Mouse (Mus musculus) gastrocnemius, postnatal 25 days (tissue): ENCODE results near the gene Emg1. TPM values are rescaled to one million over a fixed set of nuclear protein-coding genes. Genes with fewer than 3 reads are reported as not detected.
"Not testable (repeated sequence)": the region's sequence is repeated elsewhere in the genome, so short reads cannot be mapped to it uniquely, and the experiment has no call there.

Source experiments
- DNase-seq: peaks from one replicate; pipeline ENCODE4 v3.0.0; 2022
- microRNA-seq, 2 experiments: library from miRNA; unstranded; fragments of <30 nt; microRNA quantifications; one replicate each; pipeline ENCODE4 v1.2.0; 2021; ENCODE audit warnings: borderline replicate concordance in 2 of 2
- total RNA-seq, 2 experiments: library from RNA; stranded (reverse); gene quantifications; 1 replicate in 1 of 2; 2 replicates in 1 of 2; pipeline ENCODE4 v1.2.3; 2021

The Emg1 gene
- total RNA-seq, 2 experiments from 2014 or later = 53.8 to 58.9 TPM

DNA sequence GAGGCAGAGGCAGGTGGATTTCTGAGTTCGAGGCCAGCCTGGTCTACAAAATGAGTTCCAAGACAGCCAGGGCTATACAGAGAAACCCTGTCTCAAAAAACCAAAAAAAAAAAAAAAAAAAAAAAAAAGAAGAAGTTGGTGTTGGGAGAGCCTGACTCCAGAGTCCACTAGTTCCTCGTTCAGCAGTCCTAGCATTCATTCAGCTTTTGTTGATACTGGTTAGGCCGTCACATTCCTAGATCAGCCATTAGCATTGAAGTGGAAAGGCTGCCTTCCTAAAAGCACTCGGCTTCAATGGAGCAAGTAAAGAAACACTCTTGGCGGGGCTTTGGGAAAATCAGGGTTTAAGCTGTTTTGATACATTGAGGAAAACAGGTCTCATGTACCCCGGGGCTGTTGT, 29.7 kb downstream of the Emg1 start:
- not testable (repeated sequence) for DNase-seq

DNA sequence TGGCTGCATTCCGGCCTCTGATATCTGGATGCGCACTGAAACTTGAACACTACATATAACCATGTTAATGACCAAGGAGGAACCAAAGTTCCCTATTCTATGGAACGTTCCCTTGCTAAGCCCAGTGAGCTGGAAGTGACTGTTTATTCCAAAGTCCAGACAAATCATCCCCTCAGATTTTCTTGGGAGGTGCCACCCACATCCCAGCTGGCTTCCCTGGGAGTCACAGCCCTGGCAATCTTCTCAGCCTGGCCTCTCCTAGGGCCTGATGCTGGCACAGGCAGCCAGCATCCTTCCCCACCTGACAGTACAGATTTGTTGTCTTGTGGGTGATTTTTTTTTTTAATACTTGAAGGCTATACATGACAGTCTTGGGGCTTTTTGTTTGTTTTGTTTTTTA, 32.5 kb downstream of the Emg1 start:
- DNase-seq = no peak

DNA sequence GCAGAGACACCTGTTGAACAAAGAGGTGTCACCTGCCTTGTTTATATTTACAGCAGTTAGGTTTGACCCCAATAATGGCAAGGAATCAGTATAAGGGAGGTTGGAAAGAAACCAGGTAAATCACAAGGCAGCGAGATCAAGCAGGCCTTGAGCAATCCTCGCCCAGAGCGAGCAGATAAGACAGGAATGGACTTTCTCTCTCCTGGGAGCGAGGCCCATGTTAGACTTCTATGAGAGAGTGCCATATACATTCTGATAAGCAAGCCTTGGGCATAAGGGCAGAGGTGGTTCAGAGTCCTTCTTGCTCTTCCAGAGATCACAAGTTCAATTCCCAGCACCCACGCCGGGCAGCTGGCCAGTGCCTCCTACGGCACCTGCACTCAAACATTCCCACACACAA, 33.2 kb downstream of the Emg1 start:
- DNase-seq = no peak

DNA sequence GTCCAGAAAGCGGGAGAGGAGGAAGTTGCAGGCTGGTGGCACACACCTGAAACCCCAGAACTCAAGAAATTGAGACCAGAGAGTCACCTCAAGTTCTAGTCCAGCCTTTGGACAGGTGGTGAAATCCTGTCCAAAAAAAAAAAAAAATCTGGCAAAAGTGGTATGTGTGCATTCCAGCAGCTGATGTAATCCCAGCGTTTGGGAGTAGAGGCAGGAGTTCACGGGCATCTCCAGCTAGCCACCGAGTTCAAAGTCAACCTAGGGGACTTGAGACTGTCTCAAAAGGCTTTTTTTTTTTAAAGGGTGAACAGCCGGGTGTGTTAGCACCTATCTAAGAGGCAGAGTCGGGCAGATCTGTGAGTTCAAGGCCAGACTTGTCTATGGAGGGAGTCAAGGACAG, 35.8 kb downstream of the Emg1 start:
- DNase-seq = no peak

DNA sequence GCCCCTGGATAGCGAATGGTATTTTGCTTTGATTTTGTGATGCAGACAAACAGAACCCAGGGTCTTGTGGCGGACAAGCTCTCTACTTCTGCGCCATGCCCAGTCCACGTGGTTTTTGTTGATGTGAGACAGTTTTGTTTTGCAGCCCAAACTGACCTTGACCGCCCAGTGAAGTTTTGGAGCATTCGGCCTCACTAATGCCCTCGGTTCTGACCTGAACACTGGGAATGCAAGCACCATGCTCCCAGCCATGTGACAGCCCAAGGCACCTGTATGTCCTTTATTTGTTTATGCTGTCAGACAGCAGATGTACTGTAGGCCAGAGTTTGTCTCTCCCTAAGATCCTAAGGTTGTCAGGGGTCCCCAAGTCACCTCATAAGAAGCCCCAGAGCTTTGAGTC, 37.4 kb downstream of the Emg1 start:
- no peak for DNase-seq

DNA sequence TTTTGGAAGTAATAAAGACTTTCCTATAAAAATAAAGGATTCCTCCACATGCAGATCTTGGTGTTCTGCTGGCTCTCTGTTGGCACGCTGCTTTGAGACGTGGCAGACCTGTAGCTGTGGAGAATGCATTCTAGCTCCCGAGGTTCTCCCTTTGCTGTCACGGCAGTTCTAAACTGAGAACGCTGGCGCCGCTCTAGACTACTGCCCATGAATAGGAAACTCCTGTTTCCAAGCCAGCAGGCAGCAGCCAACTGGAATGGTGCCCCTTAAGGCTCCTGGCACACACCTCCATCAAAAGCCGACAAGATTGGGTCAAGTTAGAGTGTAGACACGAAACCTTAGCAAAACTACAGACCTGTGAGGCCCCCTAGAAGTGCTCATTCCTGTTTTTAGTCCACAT, 38.4 kb downstream of the Emg1 start:
- DNase-seq = peak; percentile 45

DNA sequence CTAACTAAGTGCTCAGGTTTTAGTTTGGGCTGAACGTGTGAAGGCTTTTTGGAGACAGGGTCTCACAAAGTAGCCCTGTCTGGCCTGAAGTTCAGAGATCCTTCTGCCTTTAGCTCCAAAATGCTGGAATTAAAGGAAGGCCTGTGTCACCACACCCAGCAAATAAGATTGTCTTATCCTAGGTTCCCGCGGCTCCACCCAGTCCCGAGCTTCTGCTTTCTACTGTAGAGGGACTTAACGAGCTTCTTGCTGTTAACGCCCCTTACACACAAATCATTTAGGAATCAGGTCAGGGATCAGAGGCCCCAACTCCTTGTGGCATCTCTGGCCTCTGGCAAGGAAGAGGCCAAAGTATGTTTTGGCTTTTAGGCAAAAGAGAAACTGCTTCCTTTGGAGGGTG, 39.9 kb downstream of the Emg1 start:
- no peak for DNase-seq

DNA sequence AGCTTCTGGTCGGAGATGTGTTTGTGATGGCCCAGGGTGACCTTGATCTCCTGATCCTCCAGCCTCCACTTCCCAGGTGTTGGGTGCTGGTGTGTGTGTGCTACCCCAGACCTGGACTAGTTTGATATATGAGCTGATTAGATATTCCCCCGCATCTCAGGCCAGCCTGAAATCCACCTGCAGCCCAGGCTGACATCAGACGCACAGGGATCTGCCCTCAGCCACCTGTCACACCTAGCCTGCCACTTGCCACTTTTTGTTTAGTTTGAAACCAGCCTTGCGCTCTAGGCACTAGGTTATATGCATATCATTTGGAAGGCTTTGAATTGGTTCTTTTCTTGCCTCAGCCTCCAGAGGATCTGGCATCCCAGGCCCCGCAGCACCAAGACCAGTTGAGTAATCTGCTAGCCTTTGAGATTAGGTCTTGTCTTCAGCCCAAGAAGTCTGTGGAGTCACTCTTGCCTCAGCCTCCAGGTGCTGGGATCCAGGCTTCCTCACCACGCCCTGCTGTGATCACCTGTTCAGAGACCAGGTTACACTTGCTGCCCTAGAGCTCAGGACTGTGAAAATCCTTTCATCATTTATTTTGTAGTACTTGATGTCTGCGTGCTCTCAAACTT, 41.6 kb downstream of the Emg1 start:
- no peak for DNase-seq

DNA sequence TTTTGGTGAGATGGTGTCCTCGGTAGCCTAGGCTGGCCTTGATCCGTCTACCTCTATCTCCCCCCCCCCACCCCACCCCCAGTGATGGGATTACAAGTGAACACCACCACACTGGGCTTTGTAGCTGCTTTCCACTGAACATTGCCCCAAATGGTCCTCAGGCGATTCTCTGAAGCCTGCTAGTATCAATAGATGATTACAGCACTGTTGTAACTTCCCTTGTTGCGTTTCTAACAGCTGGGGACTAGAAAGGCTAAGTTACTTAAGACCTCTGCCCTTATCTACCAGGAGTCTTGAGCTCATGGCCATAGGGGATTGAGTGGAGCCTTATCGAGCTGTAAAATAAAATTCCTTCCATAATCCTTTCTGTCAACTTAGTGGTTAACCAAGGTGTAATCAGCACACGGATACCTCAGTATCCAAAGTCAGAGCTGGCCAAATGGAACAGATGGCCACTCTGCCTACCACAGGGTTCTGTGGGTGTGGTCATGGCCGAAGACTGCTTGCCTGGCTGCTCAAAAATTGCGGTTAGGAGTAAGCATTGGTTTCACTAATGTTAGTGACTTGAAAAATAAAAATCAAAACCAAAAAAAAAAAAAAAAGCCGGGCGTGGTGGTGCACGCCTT, 42.6 kb downstream of the Emg1 start:
- DNase-seq = no peak

DNA sequence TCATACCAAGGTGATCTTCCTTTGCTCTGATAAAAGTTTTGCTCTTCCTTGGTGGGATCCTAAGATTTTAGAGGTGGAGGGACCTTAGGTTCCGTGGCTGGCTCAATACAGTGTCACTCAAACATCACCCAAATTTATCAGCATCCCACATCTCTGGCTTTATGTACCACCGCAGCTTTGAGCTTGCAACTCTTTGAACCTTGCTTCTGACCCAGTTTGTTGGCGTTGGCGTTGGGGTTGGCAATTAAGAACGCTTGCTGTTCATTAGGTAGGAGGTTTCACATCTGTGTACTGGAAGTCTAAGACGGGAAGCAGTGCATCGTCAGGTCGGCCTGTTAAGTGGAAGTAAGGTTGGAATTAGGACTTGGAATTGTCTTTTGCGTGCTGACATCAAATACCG, 47.0 kb downstream of the Emg1 start:
- DNase-seq = no peak

DNA sequence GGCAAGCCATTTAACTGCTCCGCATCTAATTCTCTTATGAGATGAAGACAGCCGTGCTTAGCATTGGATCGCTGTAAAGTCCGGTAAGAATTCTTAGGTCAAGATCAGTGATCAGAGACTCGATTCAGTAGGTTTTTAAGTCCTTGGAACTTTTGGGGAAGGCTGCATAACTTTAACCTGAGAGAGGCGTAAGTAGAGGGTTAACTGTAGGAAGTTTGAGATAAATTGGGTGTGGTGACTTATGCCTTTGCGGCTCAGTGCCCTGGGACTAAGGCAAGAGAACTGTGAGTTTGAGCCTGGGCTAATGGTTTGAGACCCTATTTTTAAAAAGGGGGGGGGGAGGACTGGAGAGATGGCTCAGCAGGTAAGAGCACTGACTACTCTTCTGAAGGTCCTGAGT, 47.7 kb downstream of the Emg1 start:
- DNase-seq = no peak

DNA sequence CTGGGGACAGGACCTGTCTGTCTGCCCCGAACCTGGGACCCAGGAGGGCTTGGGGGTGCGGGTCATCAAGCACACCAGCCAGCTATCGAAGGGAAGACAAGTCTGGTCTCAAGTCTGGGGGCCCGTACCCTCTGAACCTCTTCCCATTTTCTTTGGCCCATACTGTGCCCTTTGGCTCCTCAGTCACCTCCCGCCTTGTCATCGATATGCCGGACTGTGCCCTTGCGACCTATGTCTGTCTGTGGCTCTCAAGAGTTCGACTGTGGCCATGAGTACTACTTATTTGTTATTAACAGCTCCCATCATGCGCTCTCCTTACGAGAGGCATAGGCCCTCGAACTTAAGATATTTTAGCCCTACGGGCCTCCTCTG, 48.6 kb downstream of the Emg1 start:
- no peak for DNase-seq

DNA sequence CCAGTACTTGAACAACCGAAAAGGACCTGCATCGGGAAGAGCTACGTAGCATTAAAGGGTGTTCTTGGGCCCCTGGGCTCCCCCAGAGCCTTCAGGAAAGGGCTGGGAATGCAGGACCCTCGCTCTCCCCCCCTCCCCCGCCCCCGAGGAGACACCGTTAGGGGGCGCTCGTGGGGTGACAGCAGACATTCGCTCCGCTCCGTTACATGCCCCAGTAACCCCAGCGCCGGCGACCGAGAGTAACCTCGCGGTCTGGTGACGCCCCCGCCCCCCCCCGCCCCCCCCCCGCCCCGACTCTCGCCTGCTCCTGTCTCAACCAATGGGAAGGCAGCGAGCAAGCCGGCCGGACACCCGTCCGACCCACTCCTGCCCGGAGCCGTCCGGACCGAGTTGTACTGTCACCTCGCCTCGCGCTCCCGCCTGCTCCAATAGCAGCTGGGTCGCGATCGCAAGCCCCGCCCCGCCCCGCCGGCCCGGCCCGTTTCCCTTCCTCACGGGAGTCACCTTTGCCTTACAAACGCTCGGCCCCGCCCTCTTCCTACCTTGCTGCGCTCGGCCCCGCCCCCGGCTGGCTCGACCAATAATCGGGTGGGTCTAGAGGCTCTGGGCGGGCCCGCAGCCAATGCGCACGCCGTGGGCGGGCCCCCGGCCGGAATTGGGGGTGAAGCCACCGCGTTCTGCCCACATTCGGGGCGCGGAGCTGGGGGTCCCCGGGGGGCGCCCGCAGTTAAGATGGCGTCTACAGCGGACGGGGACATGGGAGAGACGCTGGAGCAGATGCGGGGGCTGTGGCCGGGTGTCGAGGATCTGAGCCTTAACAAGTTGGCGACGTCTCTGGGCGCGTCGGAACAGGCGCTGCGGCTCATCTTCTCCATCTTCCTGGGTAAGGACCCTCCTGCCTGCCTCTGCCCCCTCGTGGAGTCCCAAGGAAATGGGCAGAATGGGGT, 49.2 kb downstream of the Emg1 start, which contains the start of gene Lpcat3:
Gene Lpcat3, plus strand, starts transcription at position 551 of the 947 bp plus-strand sequence.
- peak; percentile 98 for DNase-seq

DNA sequence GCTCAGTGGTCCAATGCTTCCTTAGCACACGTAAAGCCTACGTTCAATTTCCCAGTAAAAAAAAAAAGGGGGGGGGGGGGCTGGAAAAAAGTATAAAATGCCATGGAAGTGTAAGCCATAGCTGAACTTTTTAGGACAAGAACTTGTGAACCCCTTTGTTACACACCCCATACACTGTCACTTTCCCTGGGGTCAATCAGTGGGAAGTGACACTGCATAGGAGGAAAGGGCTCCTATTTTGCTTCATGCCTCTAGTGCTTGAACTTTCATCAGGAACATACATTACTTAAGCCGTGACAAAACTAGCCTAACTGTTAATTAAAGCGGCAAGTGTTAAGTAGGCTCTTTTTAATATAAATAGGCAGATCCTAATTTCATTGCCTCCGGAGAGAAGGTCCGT, 50.0 kb downstream of the Emg1 start:
- DNase-seq = no peak

DNA sequence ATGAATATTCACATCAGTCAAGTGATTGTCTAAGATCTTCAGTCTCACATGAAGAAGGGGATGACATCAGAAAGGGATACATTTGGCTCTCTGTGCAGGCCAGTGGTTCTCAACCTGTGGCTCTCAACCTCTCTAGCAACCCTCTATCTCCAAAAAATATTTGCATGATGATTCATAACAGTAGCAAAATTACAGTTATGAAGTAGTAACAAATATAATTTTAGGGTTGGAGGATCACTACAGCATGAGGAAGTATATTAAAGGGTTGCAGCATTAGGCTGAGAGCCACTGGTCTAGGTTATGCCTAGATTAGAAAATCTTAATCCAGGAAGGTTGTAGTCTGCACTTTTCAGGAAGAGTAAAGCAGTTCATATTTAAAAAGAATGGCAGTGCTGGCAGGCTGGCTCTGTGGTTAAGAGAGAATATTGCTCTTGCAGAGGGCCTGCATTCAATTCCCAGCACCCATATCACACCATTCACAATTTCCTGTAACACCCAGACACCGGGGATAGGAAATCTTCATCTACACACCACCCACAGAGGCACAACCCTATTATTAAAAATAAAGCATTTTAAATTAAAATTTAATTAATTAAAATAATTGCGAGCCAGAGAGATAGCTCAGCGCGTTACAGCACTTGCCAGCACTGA, 50.7 kb downstream of the Emg1 start:
- no peak for DNase-seq

DNA sequence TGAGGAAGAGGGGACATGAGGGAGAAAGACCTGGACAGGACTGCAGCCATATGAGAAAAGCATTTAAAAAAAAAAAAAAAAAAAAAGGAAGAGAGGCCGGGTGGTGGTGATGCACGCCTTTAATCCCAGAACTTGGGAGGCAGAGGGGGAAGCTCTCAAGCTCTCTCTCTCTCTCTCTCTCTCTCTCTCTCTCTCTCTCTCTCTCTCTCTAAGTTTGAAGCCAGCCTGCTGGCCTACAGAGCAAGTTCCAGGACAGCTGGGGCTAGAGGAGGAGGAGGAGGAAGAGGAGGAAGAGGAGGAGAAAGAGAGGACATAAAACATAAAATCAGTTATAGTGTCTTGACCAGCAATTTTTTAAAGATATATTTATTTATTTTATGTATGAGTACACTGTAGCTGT, 53.9 kb downstream of the Emg1 start:
- no peak for DNase-seq

DNA sequence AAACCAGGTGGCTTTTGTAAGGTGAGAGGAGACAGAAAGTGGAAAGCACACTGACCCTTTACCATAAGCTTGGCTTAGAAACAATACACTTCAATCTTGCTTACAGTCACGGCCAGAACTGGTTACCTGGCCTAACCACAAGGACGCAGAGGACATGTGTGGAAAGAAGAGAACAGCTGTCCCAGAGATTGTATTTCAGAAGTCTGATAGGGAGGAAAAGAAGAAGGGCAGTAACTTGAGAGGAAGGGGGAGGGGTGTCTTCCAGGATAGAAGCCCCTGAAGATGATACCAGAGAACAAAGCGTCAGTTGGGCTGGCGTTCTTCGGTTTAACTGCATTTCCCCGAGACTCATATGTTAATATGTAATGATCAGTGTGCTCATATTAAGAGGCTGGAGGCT, 56.1 kb downstream of the Emg1 start:
- DNase-seq = no peak

Small RNA genes within 50 kb of the gene (microRNA-seq; reads per million reads assigned to microRNA genes)
- gene Mir141 = 0.74 to 0.79 reads per million in 2 experiments
- gene Mir200c = 8.8 to 14.6 reads per million in 2 experiments

Other genes starting within 250 kb of the Emg1 start
- gene Clstn3, start 247.4 kb downstream of the Emg1 start, total RNA-seq = under 1 TPM; 0.59 to 0.61 TPM
- 1 to 10 TPM in 1 of 2 experiments, under 1 TPM in 1; 0.41 to 1.1 TPM for gene C1rl, start 219.1 kb downstream of the Emg1 start, total RNA-seq
- gene C1ra, start 199.8 kb downstream of the Emg1 start, total RNA-seq = 10 to 100 TPM in 1 of 2 experiments, 1 to 10 TPM in 1; 7.8 to 11.7 TPM
- 10 to 100 TPM; 16.5 to 20.8 TPM for gene C1s1, start 169.8 kb downstream of the Emg1 start, total RNA-seq
- gene C1rb, start 141.9 kb downstream of the Emg1 start, total RNA-seq = 1 to 10 TPM in 1 of 2 experiments, under 1 TPM in 1; 0.72 to 1.3 TPM
- under 1 TPM; 0.20 to 0.51 TPM for gene C1s2, start 76.1 kb downstream of the Emg1 start, total RNA-seq
- gene Lpcat3, start 49.2 kb downstream of the Emg1 start, total RNA-seq = 10 to 100 TPM; 14.8 to 18.0 TPM
- 100 to 1,000 TPM; 157 TPM for gene Phb2, start 158 bp upstream of the Emg1 start, total RNA-seq
- gene Ptpn6, start 26.5 kb upstream of the Emg1 start, total RNA-seq = 1 to 10 TPM; 1.5 to 2.2 TPM
- gene Grcc10, start 29.2 kb upstream of the Emg1 start, total RNA-seq = 100 to 1,000 TPM; 163 to 167 TPM
- 1 to 10 TPM in 1 of 2 experiments, not detected in 1; 2.2 TPM for gene Gm45234, start 43.8 kb upstream of the Emg1 start, total RNA-seq
- 10 to 100 TPM; 31.8 to 32.4 TPM for gene Atn1, start 44.3 kb upstream of the Emg1 start, total RNA-seq
- gene Eno2, start 57.5 kb upstream of the Emg1 start, total RNA-seq = 1 to 10 TPM; 2.1 to 3.0 TPM
- gene Lrrc23, start 67.5 kb upstream of the Emg1 start, total RNA-seq = under 1 TPM in 1 of 2 experiments, not detected in 1; 0.18 TPM
- gene Spsb2, start 96.5 kb upstream of the Emg1 start, total RNA-seq = 1 to 10 TPM; 2.7 to 3.2 TPM
- gene Tpi1, start 102.1 kb upstream of the Emg1 start, total RNA-seq = 1,000 to 10,000 TPM; 2,445 to 2,599 TPM
- gene Usp5, start 117.3 kb upstream of the Emg1 start, total RNA-seq = 10 to 100 TPM; 42.1 to 44.0 TPM
- 1 to 10 TPM; 1.2 TPM for gene Cdca3, start 117.4 kb upstream of the Emg1 start, total RNA-seq
- gene Gnb3, start 128.1 kb upstream of the Emg1 start, total RNA-seq = 1 to 10 TPM; 1.6 to 1.7 TPM
- 1 to 10 TPM; 8.2 to 9.3 TPM for gene P3h3, start 145.6 kb upstream of the Emg1 start, total RNA-seq
- gene Gpr162, start 151.8 kb upstream of the Emg1 start, total RNA-seq = under 1 TPM; 0.23 to 0.32 TPM
- 1 to 10 TPM in 1 of 2 experiments, not detected in 1; 1.2 TPM for gene Cd4, start 176.0 kb upstream of the Emg1 start, total RNA-seq
- under 1 TPM in 1 of 2 experiments, not detected in 1; 0.51 TPM for gene Lag3, start 199.5 kb upstream of the Emg1 start, total RNA-seq
- gene Ptms, start 207.9 kb upstream of the Emg1 start, total RNA-seq = 100 to 1,000 TPM; 126 to 152 TPM
- gene Mlf2, start 219.2 kb upstream of the Emg1 start, total RNA-seq = 100 to 1,000 TPM; 207 to 210 TPM